Mouse (Mus musculus): ENCODE measurements around the gene Ppat. TPM values are rescaled to one million over a fixed set of nuclear protein-coding genes. Genes with fewer than 3 reads are reported as not detected.
A peak's percentile ranks its signal among the peaks of the same experiment; 100 is the strongest.
"Not testable (repeated sequence)": the region's sequence is repeated elsewhere in the genome, so short reads cannot be mapped to it uniquely, and the experiment has no call there.

Gene Ppat
- polyA plus RNA-seq, 1 experiment from 2014 or later: 23.7 TPM

GRCm38 (mm10) chr5:76944965-76945677 lies 6.3 kb downstream of the Ppat start:
- WGBS: 88% methylated on average over 6 of the region's 6 CpGs
- Histone ChIP-seq H3K9me3 (no peaks in the 10 kb centered on the region), H3K27ac (replicated peaks) (no peak overlapping the region), H3K9ac (replicated peaks) (no peak overlapping the region), H3K4me3 (no peak overlapping the region), H3K36me3 (peaks cover 14% of the 10 kb centered on the region), H3K4me1 (peaks cover 12% of the 10 kb centered on the region), H3K4me2 (replicated peaks) (no peak overlapping the region), H3K27me3 (no peaks in the 10 kb centered on the region)
- ATAC-seq (ENCODE audit: low FRiP score, low read depth): no peak

DNA sequence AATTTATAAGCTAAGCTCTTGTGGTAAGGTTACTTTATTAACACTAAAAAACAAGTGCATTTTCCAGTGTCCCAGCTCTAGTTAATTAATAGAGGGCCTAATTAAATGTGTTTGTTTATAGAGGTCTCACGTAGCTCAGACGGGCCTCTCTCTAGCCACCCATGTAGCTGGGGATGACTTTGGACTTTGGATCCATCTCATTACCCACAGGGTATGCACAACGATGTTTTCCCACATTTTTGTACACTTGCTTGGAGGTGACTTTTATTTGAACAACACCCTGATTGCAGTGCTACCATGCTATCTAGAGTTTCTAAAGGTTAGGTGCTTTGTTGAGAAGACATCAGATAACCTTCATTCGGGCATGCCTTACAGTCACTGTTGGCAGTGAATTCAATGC lies 8.9 kb downstream of the Ppat start:
- Histone ChIP-seq H3K36me3 (peaks cover 22% of the 10 kb centered on the region), H3K4me3 (no peak overlapping the region), H3K27me3 (no peaks in the 10 kb centered on the region), H3K27ac (replicated peaks) (no peak overlapping the region), H3K9ac (replicated peaks) (no peak overlapping the region), H3K4me2 (replicated peaks) (no peak overlapping the region), H3K9me3 (0 out of 2 replicates have a peak, but pooled peaks cover 4% of the 10 kb centered on the region), H3K4me1 (peaks cover 5% of the 10 kb centered on the region; the same call in 1 of the 2 replicates)
- ATAC-seq (ENCODE audit: low FRiP score, low read depth): no peak
- WGBS: 90% methylated on average over 4 of the region's 4 CpGs

- H3K9me3 ChIP-seq: 0 out of 2 replicates have a peak, but pooled peaks cover 4% of the 10 kb centered on the region
- WGBS: 88% methylated on average over 4 of the region's 4 CpGs
- H3K27me3 ChIP-seq: no peaks in the 10 kb centered on the region
- no peak overlapping the region for H3K27ac ChIP-seq (replicated peaks)
- H3K4me2 ChIP-seq (replicated peaks): no peak overlapping the region
- no peak overlapping the region for H3K4me3 ChIP-seq
- peaks cover 17% of the 10 kb centered on the region for H3K36me3 ChIP-seq
- no peak overlapping the region for H3K9ac ChIP-seq (replicated peaks)
- peaks cover 5% of the 10 kb centered on the region; the same call in 1 of the 2 replicates for H3K4me1 ChIP-seq
- no peak for ATAC-seq (ENCODE audit: low FRiP score, low read depth)
Measured at GRCm38 (mm10) chr5:76941975-76942374, 9.4 kb downstream of the Ppat start.

DNA sequence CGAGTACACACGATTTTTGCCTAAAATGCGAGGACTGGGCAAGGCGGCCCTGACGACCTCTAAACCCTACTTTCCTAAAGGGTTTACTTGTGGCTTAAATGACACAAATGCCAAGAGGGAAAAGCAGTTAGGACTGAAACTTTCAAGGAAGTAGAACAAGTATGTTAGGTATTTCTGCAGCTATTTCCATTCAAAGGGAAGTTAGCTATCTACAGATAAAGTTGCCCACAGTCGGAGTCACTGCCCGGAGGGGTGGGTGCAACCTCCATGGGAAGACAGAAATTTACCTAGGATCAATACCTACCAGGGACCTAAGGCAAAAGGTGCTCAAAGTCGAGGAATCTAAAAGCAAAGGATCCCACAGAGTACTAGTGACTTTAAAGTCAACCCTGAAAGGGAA lies 11.7 kb downstream of the Ppat start:
- no peak overlapping the region for H3K27ac ChIP-seq (replicated peaks)
- H3K9ac ChIP-seq (replicated peaks): no peak overlapping the region
- no peak overlapping the region for H3K4me3 ChIP-seq
- 0 out of 2 replicates have a peak, but pooled peaks cover 4% of the 10 kb centered on the region for H3K9me3 ChIP-seq
- H3K36me3 ChIP-seq: peaks cover 16% of the 10 kb centered on the region
- no peak overlapping the region for H3K4me2 ChIP-seq (replicated peaks)
- H3K27me3 ChIP-seq: no peaks in the 10 kb centered on the region
- no peak for ATAC-seq (ENCODE audit: low FRiP score, low read depth)
- H3K4me1 ChIP-seq: no peaks in the 10 kb centered on the region
- 96% methylated on average over 8 of the region's 8 CpGs for WGBS

GRCm38 (mm10) chr5:76929180-76929877 lies 22.0 kb downstream of the Ppat start:
- H3K27me3 ChIP-seq: no peaks in the 10 kb centered on the region
- H3K9me3 ChIP-seq: peaks cover 23% of the 10 kb centered on the region
- H3K27ac ChIP-seq (replicated peaks): no peak overlapping the region
- H3K4me2 ChIP-seq (replicated peaks): no peak overlapping the region
- H3K36me3 ChIP-seq: peaks cover 42% of the 10 kb centered on the region
- no peaks in the 10 kb centered on the region for H3K4me1 ChIP-seq
- ATAC-seq (ENCODE audit: low FRiP score, low read depth): no peak
- WGBS: 87% methylated on average over 7 of the region's 7 CpGs
- no peak overlapping the region for H3K9ac ChIP-seq (replicated peaks)
- H3K4me3 ChIP-seq: no peak overlapping the region

GRCm38 (mm10) chr5:76928124-76928832 lies 23.1 kb downstream of the Ppat start:
- Histone ChIP-seq H3K36me3 (peaks cover 43% of the 10 kb centered on the region), H3K9ac (replicated peaks) (no peak overlapping the region), H3K27ac (replicated peaks) (no peak overlapping the region), H3K4me2 (replicated peaks) (no peak overlapping the region), H3K4me3 (no peak overlapping the region), H3K9me3 (peaks cover 23% of the 10 kb centered on the region), H3K27me3 (no peaks in the 10 kb centered on the region), H3K4me1 (no peaks in the 10 kb centered on the region)
- ATAC-seq (ENCODE audit: low FRiP score, low read depth): no peak
- WGBS: 86% methylated on average over 16 of the region's 16 CpGs

DNA sequence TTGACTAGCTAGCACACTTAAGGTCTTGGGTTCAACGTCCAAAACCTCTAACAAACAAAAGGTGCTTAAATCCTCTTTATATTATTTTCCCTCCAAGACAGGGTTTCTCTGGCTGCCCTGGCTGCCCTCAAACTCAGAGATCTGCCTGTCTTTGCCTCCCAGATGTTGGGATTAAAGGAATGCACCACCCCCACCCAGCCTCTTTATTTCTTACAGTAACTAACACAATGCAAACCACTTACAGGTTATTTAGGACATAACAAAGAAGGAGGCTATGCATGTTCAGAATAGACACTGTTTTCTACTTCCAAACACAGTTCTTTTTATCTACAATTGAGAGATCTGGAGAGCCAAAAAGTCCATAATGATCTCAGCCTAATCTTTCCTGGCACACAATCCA lies 27.1 kb downstream of the Ppat start:
- Histone ChIP-seq H3K9ac (replicated peaks) (no peak overlapping the region), H3K4me3 (no peak overlapping the region), H3K4me2 (replicated peaks) (no peak overlapping the region), H3K27ac (replicated peaks) (no peak overlapping the region), H3K27me3 (no peaks in the 10 kb centered on the region), H3K4me1 (no peaks in the 10 kb centered on the region), H3K36me3 (peaks cover 62% of the 10 kb centered on the region), H3K9me3 (peaks cover 20% of the 10 kb centered on the region)
- ATAC-seq (ENCODE audit: low FRiP score, low read depth): no peak
- 76% methylated on average over 1 of the region's 1 CpGs for WGBS

- Histone ChIP-seq H3K4me1 (no peaks in the 10 kb centered on the region), H3K36me3 (peaks cover 65% of the 10 kb centered on the region), H3K9ac (replicated peaks) (no peak overlapping the region), H3K4me3 (no peak overlapping the region), H3K4me2 (replicated peaks) (no peak overlapping the region), H3K27me3 (no peaks in the 10 kb centered on the region), H3K27ac (replicated peaks) (no peak overlapping the region), H3K9me3 (peaks cover 19% of the 10 kb centered on the region)
- WGBS: 96% methylated on average over 13 of the region's 13 CpGs
- ATAC-seq (ENCODE audit: low FRiP score, low read depth): no peak
Measured at GRCm38 (mm10) chr5:76923428-76923827, 27.9 kb downstream of the Ppat start.

GRCm38 (mm10) chr5:76922833-76923232 lies 28.5 kb downstream of the Ppat start:
- Histone ChIP-seq H3K4me1 (no peaks in the 10 kb centered on the region), H3K36me3 (peaks cover 69% of the 10 kb centered on the region), H3K4me3 (no peak overlapping the region), H3K9ac (replicated peaks) (peak overlapping the region; percentile 21; the same call in 1 of the 2 replicates), H3K4me2 (replicated peaks) (no peak overlapping the region), H3K9me3 (peaks cover 19% of the 10 kb centered on the region; the same call in 1 of the 2 replicates), H3K27ac (replicated peaks) (no peak overlapping the region), H3K27me3 (no peaks in the 10 kb centered on the region)
- WGBS: 87% methylated on average over 4 of the region's 4 CpGs
- ATAC-seq (ENCODE audit: low FRiP score, low read depth): no peak

DNA sequence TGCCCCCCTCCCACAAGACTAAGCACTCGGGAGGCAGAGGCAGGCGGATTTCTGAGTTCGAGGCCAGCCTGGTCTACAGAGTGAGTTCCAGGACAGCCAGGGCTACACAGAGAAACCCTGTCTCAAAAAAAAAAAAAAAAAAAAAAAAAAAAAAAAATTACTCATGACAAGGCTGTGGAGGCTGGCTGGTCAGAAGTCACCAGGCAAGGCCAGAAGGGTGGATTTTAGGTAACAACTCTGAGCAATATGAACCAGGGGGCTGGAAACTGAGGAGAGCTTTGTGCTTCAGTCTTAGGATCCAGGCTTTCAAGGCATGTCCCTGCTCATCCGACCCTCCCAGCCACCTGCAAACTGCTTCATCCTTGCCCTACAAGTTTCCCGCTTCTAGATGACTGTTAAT lies 38.9 kb downstream of the Ppat start:
- H3K9ac ChIP-seq (replicated peaks); H3K9me3 ChIP-seq; H3K4me1 ChIP-seq; H3K27me3 ChIP-seq; H3K27ac ChIP-seq (replicated peaks); H3K4me2 ChIP-seq (replicated peaks); ATAC-seq (ENCODE audit: low FRiP score, low read depth); H3K4me3 ChIP-seq: not testable (repeated sequence)
- 89% methylated on average over 5 of the region's 5 CpGs for WGBS
- peaks cover 19% of the 10 kb centered on the region for H3K36me3 ChIP-seq

GRCm38 (mm10) chr5:76910807-76911206 lies 40.6 kb downstream of the Ppat start:
- WGBS: 85% methylated on average over 3 of the region's 3 CpGs
- H3K36me3 ChIP-seq: peaks cover 10% of the 10 kb centered on the region
- peaks cover 2% of the 10 kb centered on the region; the same call in 1 of the 2 replicates for H3K4me1 ChIP-seq
- no peaks in the 10 kb centered on the region for H3K27me3 ChIP-seq
- H3K4me3 ChIP-seq: no peak overlapping the region
- no peak overlapping the region for H3K27ac ChIP-seq (replicated peaks)
- no peaks in the 10 kb centered on the region for H3K9me3 ChIP-seq
- no peak for ATAC-seq (ENCODE audit: low FRiP score, low read depth)
- H3K9ac ChIP-seq (replicated peaks): no peak overlapping the region
- H3K4me2 ChIP-seq (replicated peaks): no peak overlapping the region

- 35% methylated on average over 3 of the region's 3 CpGs for WGBS
- Histone ChIP-seq H3K4me1 (peaks cover 5% of the 10 kb centered on the region; the same call in 1 of the 2 replicates), H3K9ac (replicated peaks) (peak overlapping the region; percentile 74), H3K27ac (replicated peaks) (0 out of 2 replicates have a peak overlapping the region, but pooled peaks have one; percentile 81), H3K9me3 (no peaks in the 10 kb centered on the region), H3K36me3 (no peaks in the 10 kb centered on the region), H3K27me3 (no peaks in the 10 kb centered on the region), H3K4me2 (replicated peaks) (peak overlapping the region; percentile 71), H3K4me3 (peak overlapping the region; percentile 67)
- no peak for ATAC-seq (ENCODE audit: low FRiP score, low read depth)
Measured at GRCm38 (mm10) chr5:76906155-76906499, 45.3 kb downstream of the Ppat start.
